Mouse (Mus musculus) G1E (cell line): ENCODE measurements around the gene Nicn1. TPM values are rescaled to one million over a fixed set of nuclear protein-coding genes. Genes with fewer than 3 reads are reported as not detected.

Source experiments
- ATAC-seq: 2 replicates; pipeline ENCODE4 v1.8.0; 2016; ENCODE audit warnings: mild to moderate bottlenecking; ENCODE audit not compliant: insufficient number of reproducible peaks, poor library complexity, low FRiP score, severe bottlenecking; ENCODE audit errors: extremely low read depth
- DNase-seq: peaks from one replicate; pipeline ENCODE4 v3.0.0; 2012; ENCODE audit warnings: low spot score
- H3K27me3 ChIP-seq: 2 replicates; pipeline ENCODE4 v1.6.1; 2012; ENCODE audit warnings: mild to moderate bottlenecking, low read length, inconsistent platforms; ENCODE audit not compliant: insufficient read depth
- H3K36me3 ChIP-seq: replicated peaks from 2 replicates; pipeline ENCODE3; 2012; ENCODE audit warnings: mild to moderate bottlenecking, inconsistent platforms
- H3K4me1 ChIP-seq: 2 replicates; pipeline ENCODE4 v1.6.1; 2012; ENCODE audit warnings: low read depth, low read length, inconsistent platforms, mixed read lengths; ENCODE audit not compliant: insufficient read depth
- H3K4me3 ChIP-seq: 2 replicates; pipeline ENCODE4 v1.5.1; 2012; ENCODE audit warnings: low read depth, mild to moderate bottlenecking, inconsistent platforms, low read length, moderate library complexity, mixed read lengths
- H3K9me3 ChIP-seq: replicated peaks from 2 replicates; pipeline ENCODE4 v1.6.1; 2012; ENCODE audit warnings: inconsistent platforms
- CTCF ChIP-seq: IDR thresholded peaks from 2 replicates; pipeline ENCODE4 v1.5.1; 2012; ENCODE audit warnings: low read depth, low read length, inconsistent platforms, mixed read lengths
- GATA1 ChIP-seq: IDR thresholded peaks from 2 replicates; pipeline ENCODE4 v1.6.1; 2012; ENCODE audit warnings: borderline replicate concordance, low read length, inconsistent platforms, mixed read lengths
- GATA2 ChIP-seq: IDR thresholded peaks from 2 replicates; pipeline ENCODE4 v1.6.1; 2012; ENCODE audit warnings: low read depth, low read length, inconsistent platforms, borderline replicate concordance
- POLR2AphosphoS5 ChIP-seq: IDR thresholded peaks from 2 replicates; pipeline ENCODE4 v1.6.1; 2012; ENCODE audit warnings: low read depth, low read length, inconsistent platforms; ENCODE audit not compliant: insufficient replicate concordance
- TAL1 ChIP-seq: conservative IDR thresholded peaks from 2 replicates; pipeline ENCODE4 v1.6.1; 2012; ENCODE audit warnings: low read depth, low read length, inconsistent platforms, mixed read lengths
- polyA plus RNA-seq: library from polyadenylated mRNA; stranded (reverse); fragments of >175 nt; gene quantifications from 2 replicates; pipeline ENCODE4 v1.2.3, GENCODE M21; 2012
- total RNA-seq, 2 experiments: library from RNA; stranded (forward) in 1 of 2; stranded (reverse) in 1 of 2; fragments of 200-1000 nt in 1 of 2; fragments of >200 nt in 1 of 2; fragmentation: Nextera tagmentation in 1 of 2; gene quantifications; 2 replicates each; pipeline ENCODE4 v1.2.3; 2014 to 2017

Nicn1 gene
- total and polyA plus RNA-seq, 3 experiments: 0.52 to 20.2 (median 5.8) TPM

GRCm38 (mm10) chr9:108344471-108344870, 54.2 kb downstream of the Nicn1 start:
- Histone ChIP-seq H3K27me3 (no peaks in the 10 kb centered on the region), H3K36me3 (peaks cover 26% of the 10 kb centered on the region), H3K4me1 (peaks cover 69% of the 10 kb centered on the region), H3K9me3 (no peaks in the 10 kb centered on the region), H3K4me3 (no peak overlapping the region)
- no peak for TF ChIP-seq GATA2
- no peak for TF ChIP-seq POLR2AphosphoS5
- no peak for TF ChIP-seq GATA1
- TF ChIP-seq TAL1: no peak
- no peak for TF ChIP-seq CTCF
- ATAC-seq: no peak
- no peak for DNase-seq

Other genes starting within 250 kb of the Nicn1 start
Only the 20 nearest of the 21 such genes appear.
- 0.63 TPM in 1 of 2 replicates, not detected in the other for gene Amigo3, start 237.3 kb upstream of the Nicn1 start, total RNA-seq (2014; fragmentation: Nextera tagmentation)
- 1.7 and 2.0 TPM in 2 replicates for gene Amigo3, start 237.3 kb upstream of the Nicn1 start, total RNA-seq (2017)
- 0.31 and 0.35 TPM in 2 replicates for gene Amigo3, start 237.3 kb upstream of the Nicn1 start, polyA plus RNA-seq
- 7.1 and 11.0 TPM in 2 replicates for gene Mst1, start 210.0 kb upstream of the Nicn1 start, total RNA-seq (2014; fragmentation: Nextera tagmentation)
- gene Mst1, start 210.0 kb upstream of the Nicn1 start, total RNA-seq (2017): 16.6 and 17.9 TPM in 2 replicates
- 6.7 and 8.4 TPM in 2 replicates for gene Mst1, start 210.0 kb upstream of the Nicn1 start, polyA plus RNA-seq
- gene Rnf123, start 207.1 kb upstream of the Nicn1 start, total RNA-seq (2014; fragmentation: Nextera tagmentation): 104 and 255 TPM in 2 replicates
- gene Rnf123, start 207.1 kb upstream of the Nicn1 start, total RNA-seq (2017): 18.6 and 23.5 TPM in 2 replicates
- gene Rnf123, start 207.1 kb upstream of the Nicn1 start, polyA plus RNA-seq: 39.5 and 74.5 TPM in 2 replicates
- gene Apeh, start 195.8 kb upstream of the Nicn1 start, total RNA-seq (2014; fragmentation: Nextera tagmentation): 65.0 and 148 TPM in 2 replicates
- 119 and 131 TPM in 2 replicates for gene Apeh, start 195.8 kb upstream of the Nicn1 start, total RNA-seq (2017)
- 48.8 and 67.5 TPM in 2 replicates for gene Apeh, start 195.8 kb upstream of the Nicn1 start, polyA plus RNA-seq
- 4.7 and 5.0 TPM in 2 replicates for gene Bsn, start 100.0 kb upstream of the Nicn1 start, total RNA-seq (2014; fragmentation: Nextera tagmentation)
- 2.8 and 3.1 TPM in 2 replicates for gene Bsn, start 100.0 kb upstream of the Nicn1 start, total RNA-seq (2017)
- 6.1 and 7.9 TPM in 2 replicates for gene Bsn, start 100.0 kb upstream of the Nicn1 start, polyA plus RNA-seq
- 21.9 and 22.1 TPM in 2 replicates for gene Dag1, start 26.5 kb upstream of the Nicn1 start, total RNA-seq (2014; fragmentation: Nextera tagmentation)
- gene Dag1, start 26.5 kb upstream of the Nicn1 start, total RNA-seq (2017): 6.0 and 6.1 TPM in 2 replicates
- gene Dag1, start 26.5 kb upstream of the Nicn1 start, polyA plus RNA-seq: 11.9 and 13.5 TPM in 2 replicates
- 0.90 and 1.2 TPM in 2 replicates for gene Amt, start 6.4 kb downstream of the Nicn1 start, total RNA-seq (2014; fragmentation: Nextera tagmentation)
- 0.44 and 0.93 TPM in 2 replicates for gene Amt, start 6.4 kb downstream of the Nicn1 start, total RNA-seq (2017)
- gene Amt, start 6.4 kb downstream of the Nicn1 start, polyA plus RNA-seq: 0.03 and 0.09 TPM in 2 replicates
- gene Rhoa, start 15.7 kb downstream of the Nicn1 start, total RNA-seq (2014; fragmentation: Nextera tagmentation): 409 and 426 TPM in 2 replicates
- gene Rhoa, start 15.7 kb downstream of the Nicn1 start, total RNA-seq (2017): 215 and 235 TPM in 2 replicates
- 122 and 136 TPM in 2 replicates for gene Rhoa, start 15.7 kb downstream of the Nicn1 start, polyA plus RNA-seq
- 24.2 TPM in 2 replicates for gene Tcta, start 15.7 kb downstream of the Nicn1 start, total RNA-seq (2014; fragmentation: Nextera tagmentation)
- gene Tcta, start 15.7 kb downstream of the Nicn1 start, total RNA-seq (2017): 11.9 and 14.6 TPM in 2 replicates
- 1.5 and 3.6 TPM in 2 replicates for gene Tcta, start 15.7 kb downstream of the Nicn1 start, polyA plus RNA-seq
- 1,641 and 1,695 TPM in 2 replicates for gene Gpx1, start 48.5 kb downstream of the Nicn1 start, total RNA-seq (2014; fragmentation: Nextera tagmentation)
- 1,228 and 1,354 TPM in 2 replicates for gene Gpx1, start 48.5 kb downstream of the Nicn1 start, total RNA-seq (2017)
- 470 and 543 TPM in 2 replicates for gene Gpx1, start 48.5 kb downstream of the Nicn1 start, polyA plus RNA-seq
- 126 and 131 TPM in 2 replicates for gene Usp4, start 57.4 kb downstream of the Nicn1 start, total RNA-seq (2014; fragmentation: Nextera tagmentation)
- gene Usp4, start 57.4 kb downstream of the Nicn1 start, total RNA-seq (2017): 76.5 and 78.6 TPM in 2 replicates
- 60.8 and 97.3 TPM in 2 replicates for gene Usp4, start 57.4 kb downstream of the Nicn1 start, polyA plus RNA-seq
- not detected in 2 replicates for gene 1700102P08Rik, start 102.4 kb downstream of the Nicn1 start, total RNA-seq (2014; fragmentation: Nextera tagmentation)
- gene 1700102P08Rik, start 102.4 kb downstream of the Nicn1 start, total RNA-seq (2017): 0.44 and 1.3 TPM in 2 replicates
- 0.29 and 0.81 TPM in 2 replicates for gene 1700102P08Rik, start 102.4 kb downstream of the Nicn1 start, polyA plus RNA-seq
- gene Ccdc36, start 138.1 kb downstream of the Nicn1 start, total RNA-seq (2014; fragmentation: Nextera tagmentation): not detected in 2 replicates
- 0.22 TPM in 1 of 2 replicates, not detected in the other for gene Ccdc36, start 138.1 kb downstream of the Nicn1 start, total RNA-seq (2017)
- gene Ccdc36, start 138.1 kb downstream of the Nicn1 start, polyA plus RNA-seq: not detected in 2 replicates
- not detected in 2 replicates for gene BC048562, start 146.1 kb downstream of the Nicn1 start, total RNA-seq (2014; fragmentation: Nextera tagmentation)
- 0.22 TPM in 1 of 2 replicates, not detected in the other for gene BC048562, start 146.1 kb downstream of the Nicn1 start, total RNA-seq (2017)
- 0.08 TPM in 1 of 2 replicates, not detected in the other for gene BC048562, start 146.1 kb downstream of the Nicn1 start, polyA plus RNA-seq
- gene Ccdc71, start 170.1 kb downstream of the Nicn1 start, total RNA-seq (2014; fragmentation: Nextera tagmentation): 52.4 and 53.0 TPM in 2 replicates
- gene Ccdc71, start 170.1 kb downstream of the Nicn1 start, total RNA-seq (2017): 20.3 and 22.3 TPM in 2 replicates
- 24.1 and 25.6 TPM in 2 replicates for gene Ccdc71, start 170.1 kb downstream of the Nicn1 start, polyA plus RNA-seq
- 14.7 and 21.2 TPM in 2 replicates for gene Klhdc8b, start 171.2 kb downstream of the Nicn1 start, total RNA-seq (2014; fragmentation: Nextera tagmentation)
- 52.8 and 63.1 TPM in 2 replicates for gene Klhdc8b, start 171.2 kb downstream of the Nicn1 start, total RNA-seq (2017)
- 112 and 116 TPM in 2 replicates for gene Klhdc8b, start 171.2 kb downstream of the Nicn1 start, polyA plus RNA-seq
- gene Lamb2, start 189.3 kb downstream of the Nicn1 start, total RNA-seq (2014; fragmentation: Nextera tagmentation): 0.15 TPM in 1 of 2 replicates, not detected in the other
- gene Lamb2, start 189.3 kb downstream of the Nicn1 start, total RNA-seq (2017): 0.11 and 0.17 TPM in 2 replicates
- gene Lamb2, start 189.3 kb downstream of the Nicn1 start, polyA plus RNA-seq: 0.07 TPM in 2 replicates
- gene Usp19, start 200.2 kb downstream of the Nicn1 start, total RNA-seq (2014; fragmentation: Nextera tagmentation): 70.6 and 197 TPM in 2 replicates
- 41.3 and 44.7 TPM in 2 replicates for gene Usp19, start 200.2 kb downstream of the Nicn1 start, total RNA-seq (2017)
- 87.7 and 102 TPM in 2 replicates for gene Usp19, start 200.2 kb downstream of the Nicn1 start, polyA plus RNA-seq
- gene Qars, start 217.3 kb downstream of the Nicn1 start, total RNA-seq (2014; fragmentation: Nextera tagmentation): 320 and 349 TPM in 2 replicates
- 196 and 201 TPM in 2 replicates for gene Qars, start 217.3 kb downstream of the Nicn1 start, total RNA-seq (2017)
- 138 and 248 TPM in 2 replicates for gene Qars, start 217.3 kb downstream of the Nicn1 start, polyA plus RNA-seq
- 179 and 214 TPM in 2 replicates for gene Qrich1, start 226.4 kb downstream of the Nicn1 start, total RNA-seq (2014; fragmentation: Nextera tagmentation)
- gene Qrich1, start 226.4 kb downstream of the Nicn1 start, total RNA-seq (2017): 150 and 161 TPM in 2 replicates
- gene Qrich1, start 226.4 kb downstream of the Nicn1 start, polyA plus RNA-seq: 99.7 and 143 TPM in 2 replicates